Mouse (Mus musculus): ENCODE measurements around the gene Tspear. TPM values are rescaled to one million over a fixed set of nuclear protein-coding genes. Genes with fewer than 3 reads are reported as not detected.

Gene Tspear
- polyA plus RNA-seq (2012; rRNA removed): 1.5 and 1.6 TPM in 2 replicates

DNA sequence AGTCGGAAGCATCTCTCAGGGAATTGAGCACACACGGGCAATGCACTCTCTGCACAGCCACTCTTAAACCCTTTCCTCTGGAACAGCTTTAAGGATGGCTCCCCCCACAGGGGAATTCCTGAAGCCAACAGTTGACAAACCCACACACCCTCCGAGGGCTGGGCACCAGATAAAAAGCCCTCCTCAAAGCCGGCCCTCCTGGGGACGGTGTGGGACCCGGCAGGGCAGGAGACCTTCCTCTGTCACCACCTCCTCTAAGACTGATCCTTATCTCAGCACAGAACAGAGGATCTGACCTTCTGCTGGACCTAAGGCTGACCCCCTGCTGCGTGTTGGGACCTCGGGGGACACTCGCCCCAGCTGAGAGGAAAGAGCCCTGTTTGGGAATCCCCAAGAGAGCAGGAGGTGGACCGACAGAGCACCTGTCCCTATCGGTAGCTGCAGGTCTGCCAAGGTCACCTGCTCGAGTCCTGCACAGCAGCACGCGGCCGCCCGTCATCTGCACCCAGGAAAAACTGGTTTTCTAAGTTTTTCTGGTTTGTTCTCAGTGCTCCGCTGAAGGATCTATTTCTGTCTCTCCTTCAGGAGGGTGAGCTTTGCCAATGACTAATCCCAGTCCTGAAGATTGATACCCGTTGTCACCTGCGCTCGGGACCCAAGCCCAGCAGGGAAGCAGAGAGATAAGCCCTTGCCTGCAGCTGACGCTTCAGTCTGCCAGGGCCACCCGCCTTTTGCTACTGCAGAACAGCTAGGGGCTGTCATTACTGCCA, at the start of gene Tspear:
Tspear (plus strand) TSS at position 675 of the 770 bp plus-strand sequence.
- no peak for TF ChIP-seq CTCF (IDR thresholded peaks at IDR 0.05; ENCODE audit: borderline replicate concordance, extremely low read depth, insufficient read depth, insufficient read length)
- TF ChIP-seq POLR2A (IDR thresholded peaks at IDR 0.05; ENCODE audit: borderline replicate concordance, extremely low read depth, insufficient read depth, insufficient read length, poor library complexity, severe bottlenecking): no peak

DNA sequence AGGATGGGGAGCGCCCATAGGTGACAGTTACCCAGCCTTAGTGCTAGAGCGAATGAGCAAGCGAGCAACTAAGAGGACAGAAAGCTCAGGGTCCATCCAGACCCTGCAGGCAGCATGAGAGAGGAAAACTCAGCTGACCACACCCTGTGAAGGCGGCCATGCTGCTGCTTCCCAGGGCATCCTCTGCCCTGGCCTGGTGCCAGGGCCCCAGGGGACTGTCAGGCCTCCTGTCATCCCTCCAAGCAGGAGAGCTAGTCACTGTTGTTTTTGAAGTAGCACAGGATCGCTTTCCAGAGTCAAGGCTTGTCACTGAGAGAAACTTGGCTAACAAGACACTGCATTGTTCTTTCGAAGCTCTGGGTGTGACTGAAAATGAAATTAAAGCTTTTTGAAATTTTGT, 47.4 kb upstream of the Tspear start:
- no peak for DNase-seq (ENCODE audit: low read depth)
- no peak for TF ChIP-seq POLR2A (IDR thresholded peaks at IDR 0.05; ENCODE audit: borderline replicate concordance, extremely low read depth, insufficient read depth, insufficient read length, poor library complexity, severe bottlenecking)
- no peak for TF ChIP-seq CTCF (IDR thresholded peaks at IDR 0.05; ENCODE audit: borderline replicate concordance, extremely low read depth, insufficient read depth, insufficient read length)

More for the DNA sequence above, at the start of gene Tspear:
- DNase-seq (ENCODE audit: low read depth): no peak

DNA sequence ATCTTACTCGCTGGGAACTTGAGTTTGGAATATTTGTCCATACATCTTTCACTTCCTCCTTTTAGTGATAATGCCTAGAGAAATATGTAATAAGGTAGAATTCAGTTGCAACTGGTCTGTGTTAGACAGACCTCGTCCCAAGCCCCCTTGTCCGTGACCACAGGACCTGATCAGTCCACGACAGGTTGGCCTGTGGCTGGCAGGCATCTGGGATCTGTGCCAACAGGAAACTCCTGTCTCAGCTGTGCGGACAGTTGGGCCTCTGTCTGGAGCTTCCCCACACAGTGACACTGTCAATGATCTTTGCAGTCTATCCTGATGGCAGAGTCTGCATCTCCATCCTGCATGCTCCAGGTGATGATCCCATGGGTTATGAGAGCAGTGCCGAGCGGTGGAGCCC, 43.2 kb upstream of the Tspear start:
- TF ChIP-seq POLR2A (IDR thresholded peaks at IDR 0.05; ENCODE audit: borderline replicate concordance, extremely low read depth, insufficient read depth, insufficient read length, poor library complexity, severe bottlenecking) (no peak), CTCF (IDR thresholded peaks at IDR 0.05; ENCODE audit: borderline replicate concordance, extremely low read depth, insufficient read depth, insufficient read length) (no peak)
- DNase-seq (ENCODE audit: low read depth): no peak

DNA sequence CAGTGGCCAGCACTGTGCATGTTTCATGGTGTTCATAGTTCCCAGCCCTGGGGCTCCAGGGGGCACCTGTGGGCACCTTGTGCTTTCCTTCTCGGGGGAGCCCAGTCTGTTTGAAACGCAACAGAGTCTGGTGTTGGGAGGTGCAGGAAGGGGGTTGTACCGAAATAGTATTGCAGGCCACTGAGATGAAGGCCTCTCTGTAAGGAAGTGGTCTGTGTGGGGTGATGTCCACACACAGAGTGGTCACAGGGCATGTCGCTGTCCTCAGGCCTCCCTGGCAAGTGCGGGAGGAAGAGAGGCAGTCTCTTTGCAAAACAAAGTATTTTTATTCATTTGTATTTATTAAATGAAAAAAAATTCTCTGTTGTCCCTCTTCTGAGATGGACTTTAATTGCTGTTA, 40.8 kb upstream of the Tspear start:
- TF ChIP-seq CTCF (IDR thresholded peaks at IDR 0.05; ENCODE audit: borderline replicate concordance, extremely low read depth, insufficient read depth, insufficient read length) (no peak), POLR2A (IDR thresholded peaks at IDR 0.05; ENCODE audit: borderline replicate concordance, extremely low read depth, insufficient read depth, insufficient read length, poor library complexity, severe bottlenecking) (no peak)
- no peak for DNase-seq (ENCODE audit: low read depth)

DNA sequence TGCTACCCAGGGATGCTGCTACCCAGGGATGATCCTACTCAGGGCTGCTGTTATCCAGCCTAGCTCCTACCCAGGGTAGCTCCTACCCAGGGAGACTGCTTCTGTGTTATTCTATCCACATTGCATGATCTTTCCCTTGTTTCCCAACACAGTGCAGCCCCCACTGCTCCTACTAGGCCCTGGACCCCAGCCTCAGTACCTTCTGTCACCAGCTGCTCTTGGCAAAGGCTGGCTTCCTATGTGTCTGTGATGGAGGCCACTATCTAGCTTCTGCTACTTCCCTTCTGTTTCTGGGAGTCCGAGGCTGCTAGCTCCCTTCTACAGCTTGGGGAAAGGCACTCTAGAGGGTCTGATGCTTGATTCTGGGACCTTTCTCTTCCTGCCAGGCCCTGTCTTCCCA, 38.9 kb upstream of the Tspear start:
- DNase-seq (ENCODE audit: low read depth): no peak
- TF ChIP-seq CTCF (IDR thresholded peaks at IDR 0.05; ENCODE audit: borderline replicate concordance, extremely low read depth, insufficient read depth, insufficient read length): no peak
- no peak for TF ChIP-seq POLR2A (IDR thresholded peaks at IDR 0.05; ENCODE audit: borderline replicate concordance, extremely low read depth, insufficient read depth, insufficient read length, poor library complexity, severe bottlenecking)

DNA sequence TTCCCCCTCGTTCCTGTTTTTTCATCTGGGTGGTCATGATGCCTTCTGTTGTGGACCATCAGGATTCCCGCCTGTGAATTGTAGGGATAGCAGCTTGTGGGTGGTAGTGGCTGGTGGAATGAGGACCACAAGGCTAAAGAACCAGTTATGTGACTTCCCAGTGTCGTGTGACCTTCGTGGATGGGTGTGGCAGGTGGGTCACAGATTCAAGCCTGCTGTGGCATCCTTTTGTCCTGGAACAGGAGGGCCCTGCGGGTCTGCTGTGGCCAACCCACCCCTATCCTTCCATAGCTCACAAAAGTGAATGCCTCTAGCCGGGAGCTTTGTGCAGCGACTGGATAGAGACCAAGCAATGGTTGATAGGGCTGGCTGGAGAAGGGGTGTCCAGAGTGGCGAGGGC, 38.5 kb upstream of the Tspear start:
- no peak for DNase-seq (ENCODE audit: low read depth)
- TF ChIP-seq POLR2A (IDR thresholded peaks at IDR 0.05; ENCODE audit: borderline replicate concordance, extremely low read depth, insufficient read depth, insufficient read length, poor library complexity, severe bottlenecking): no peak
- TF ChIP-seq CTCF (IDR thresholded peaks at IDR 0.05; ENCODE audit: borderline replicate concordance, extremely low read depth, insufficient read depth, insufficient read length): no peak

DNA sequence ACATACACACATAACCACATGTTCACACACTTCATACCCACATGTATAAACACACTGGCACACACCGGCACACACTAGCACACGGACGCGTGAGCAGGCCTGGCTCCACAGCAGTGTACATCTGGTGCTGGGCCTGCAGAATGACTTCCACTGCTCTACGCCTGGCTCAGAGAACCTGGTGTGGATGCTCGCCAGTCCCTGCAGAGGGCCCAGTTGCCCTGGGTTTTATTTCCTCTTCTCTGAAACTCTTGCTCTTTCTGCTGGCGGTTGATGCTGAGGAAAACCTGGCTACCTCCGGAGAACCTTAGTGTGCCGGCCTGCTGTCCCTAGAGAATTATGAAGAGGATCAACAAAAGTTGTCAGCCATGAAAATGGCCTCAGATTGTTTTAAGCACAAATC, 34.3 kb upstream of the Tspear start:
- no peak for DNase-seq (ENCODE audit: low read depth)
- TF ChIP-seq POLR2A (IDR thresholded peaks at IDR 0.05; ENCODE audit: borderline replicate concordance, extremely low read depth, insufficient read depth, insufficient read length, poor library complexity, severe bottlenecking): no peak
- TF ChIP-seq CTCF (IDR thresholded peaks at IDR 0.05; ENCODE audit: borderline replicate concordance, extremely low read depth, insufficient read depth, insufficient read length): no peak

DNA sequence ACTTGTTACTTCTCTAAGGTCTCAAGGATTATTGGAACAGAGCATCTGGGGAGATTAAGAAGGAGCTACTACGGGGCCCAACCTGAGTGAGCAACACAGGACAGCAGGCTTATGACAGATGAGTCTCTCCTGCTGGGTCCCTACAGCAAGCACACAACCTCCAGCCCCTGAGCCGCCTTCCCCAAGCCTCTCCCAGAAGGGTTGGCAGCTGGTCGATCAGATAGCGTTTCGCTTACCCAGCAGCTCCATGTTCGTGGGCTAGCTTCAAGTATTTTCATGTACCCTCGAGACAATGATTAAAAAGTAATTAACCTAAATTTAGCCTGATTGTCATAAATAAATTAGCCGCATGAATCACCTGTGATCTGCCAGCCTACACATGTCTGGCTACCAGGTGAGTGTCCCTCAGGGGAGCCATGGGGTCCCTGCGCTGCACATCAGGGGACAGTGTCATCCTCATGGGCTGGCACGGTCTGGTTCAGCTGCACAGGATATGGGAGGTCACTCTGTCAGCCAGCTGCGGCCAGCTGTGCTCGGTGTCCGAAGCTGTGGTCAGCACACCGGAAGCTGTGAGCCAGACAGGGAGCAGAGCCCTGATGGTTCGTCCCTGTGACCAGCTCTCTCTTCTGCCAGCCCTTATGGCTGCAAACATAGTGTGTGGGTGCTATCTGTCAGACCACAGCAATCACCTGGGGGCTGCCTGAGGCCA, 27.9 kb upstream of the Tspear start:
- no peak for TF ChIP-seq CTCF (IDR thresholded peaks at IDR 0.05; ENCODE audit: borderline replicate concordance, extremely low read depth, insufficient read depth, insufficient read length)
- no peak for DNase-seq (ENCODE audit: low read depth)

DNA sequence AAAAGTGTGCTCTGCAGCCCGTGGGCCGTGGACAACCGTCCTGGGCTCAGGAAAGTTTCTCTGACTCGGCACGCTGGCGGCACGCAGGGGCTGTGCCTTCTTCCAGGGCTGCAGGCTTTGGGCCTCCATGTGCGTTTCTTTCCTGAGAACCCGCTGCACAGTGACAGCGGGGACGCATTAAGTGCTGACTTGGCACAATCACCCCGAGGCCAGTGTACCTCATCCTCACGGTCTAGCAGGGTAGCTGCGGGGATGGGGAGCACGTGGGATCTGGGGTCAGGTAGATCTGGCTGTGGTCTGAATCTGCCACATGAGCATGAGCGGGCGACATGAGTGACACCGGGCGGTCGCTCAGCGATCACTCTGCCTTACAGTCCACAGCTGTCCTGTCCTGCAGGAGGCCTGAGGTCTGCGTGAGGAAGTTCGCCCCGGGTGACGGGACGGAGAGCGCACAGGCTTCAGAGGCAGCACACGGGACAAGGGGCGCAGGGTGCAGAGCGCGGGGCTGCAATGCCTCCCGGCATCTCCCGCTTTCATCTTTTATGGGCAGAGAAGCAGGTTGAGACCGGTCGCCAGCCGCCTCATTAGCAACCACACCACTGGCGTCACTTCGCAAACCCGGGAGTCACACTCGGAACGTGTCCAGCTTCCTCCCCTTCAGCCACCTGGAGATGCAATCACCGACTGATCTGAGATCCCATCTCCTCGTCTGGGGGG, 22.3 kb upstream of the Tspear start:
- DNase-seq (ENCODE audit: low read depth): no peak
- no peak for TF ChIP-seq CTCF (IDR thresholded peaks at IDR 0.05; ENCODE audit: borderline replicate concordance, extremely low read depth, insufficient read depth, insufficient read length)

DNA sequence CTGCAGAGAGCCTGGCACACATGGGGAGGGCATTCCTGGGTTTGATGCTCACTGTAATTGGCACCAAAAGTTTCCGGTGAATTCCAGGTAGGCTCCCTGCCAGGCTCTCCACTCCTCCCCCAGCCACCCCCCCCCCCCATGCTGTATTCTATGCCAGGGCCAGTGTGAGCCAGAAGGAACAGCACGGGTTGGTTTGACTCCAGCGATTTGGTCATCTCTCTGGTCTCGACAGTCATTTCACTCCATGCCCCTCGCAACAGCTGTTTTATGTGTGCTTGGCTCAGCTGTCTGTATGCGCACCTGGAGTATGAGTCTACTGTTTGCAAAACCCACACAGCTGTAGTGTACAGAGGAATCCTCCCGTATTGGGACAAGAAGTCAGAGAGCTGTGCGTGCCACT, 20.0 kb upstream of the Tspear start:
- TF ChIP-seq POLR2A (IDR thresholded peaks at IDR 0.05; ENCODE audit: borderline replicate concordance, extremely low read depth, insufficient read depth, insufficient read length, poor library complexity, severe bottlenecking): no peak
- TF ChIP-seq CTCF (IDR thresholded peaks at IDR 0.05; ENCODE audit: borderline replicate concordance, extremely low read depth, insufficient read depth, insufficient read length): no peak
- DNase-seq (ENCODE audit: low read depth): no peak

DNA sequence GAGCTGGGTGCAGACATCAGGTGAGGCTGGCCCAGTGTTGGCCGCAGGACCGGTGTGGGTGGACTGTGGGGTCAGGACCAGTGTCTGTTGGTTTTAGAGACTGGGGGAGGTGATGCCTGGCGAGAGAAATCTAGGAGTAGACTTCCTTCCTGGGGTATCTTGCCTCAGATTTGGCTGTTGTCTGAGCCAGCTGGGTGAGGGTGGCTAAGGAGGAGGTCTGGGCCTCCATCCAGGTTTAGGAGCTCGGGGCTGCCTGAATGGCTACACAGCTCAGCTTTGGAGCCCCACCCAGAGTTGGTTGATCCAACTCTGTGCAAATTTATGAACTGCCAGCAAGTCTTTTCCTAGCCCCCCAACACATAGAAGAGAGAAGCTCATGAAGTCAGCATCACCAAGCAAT, 19.0 kb upstream of the Tspear start:
- no peak for TF ChIP-seq CTCF (IDR thresholded peaks at IDR 0.05; ENCODE audit: borderline replicate concordance, extremely low read depth, insufficient read depth, insufficient read length)
- no peak for TF ChIP-seq POLR2A (IDR thresholded peaks at IDR 0.05; ENCODE audit: borderline replicate concordance, extremely low read depth, insufficient read depth, insufficient read length, poor library complexity, severe bottlenecking)
- no peak for DNase-seq (ENCODE audit: low read depth)

Data from brain, embryonic 14.5 days (tissue).